Mouse (Mus musculus): ENCODE measurements around the gene Cd3d.
"Not testable (repeated sequence)": the region's sequence is repeated elsewhere in the genome, so short reads cannot be mapped to it uniquely, and the experiment has no call there.

Cd3d gene

DNA sequence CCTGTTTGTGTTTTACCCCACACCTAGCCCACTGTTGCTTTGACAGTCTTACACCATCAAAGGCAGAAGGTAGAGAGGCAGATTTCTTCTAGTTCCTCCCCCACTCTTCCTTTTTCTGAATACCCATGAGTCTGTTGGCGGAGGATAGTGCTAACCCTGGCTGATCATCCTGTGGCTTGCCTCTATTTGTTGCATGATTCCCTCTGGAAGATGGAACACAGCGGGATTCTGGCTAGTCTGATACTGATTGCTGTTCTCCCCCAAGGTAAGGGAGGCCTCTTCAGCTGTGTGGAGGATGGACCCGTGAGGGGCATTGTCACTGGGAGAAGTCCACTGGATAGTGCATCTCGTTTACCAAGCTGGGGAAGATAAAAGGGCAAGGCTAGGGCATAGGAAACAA lies at the start of gene Cd3d:
TSS of gene Cd3d (plus strand) at position 111 of the 400 bp plus-strand sequence.
- no peak for DNase-seq (ENCODE audit: low read depth, low spot score)

DNA sequence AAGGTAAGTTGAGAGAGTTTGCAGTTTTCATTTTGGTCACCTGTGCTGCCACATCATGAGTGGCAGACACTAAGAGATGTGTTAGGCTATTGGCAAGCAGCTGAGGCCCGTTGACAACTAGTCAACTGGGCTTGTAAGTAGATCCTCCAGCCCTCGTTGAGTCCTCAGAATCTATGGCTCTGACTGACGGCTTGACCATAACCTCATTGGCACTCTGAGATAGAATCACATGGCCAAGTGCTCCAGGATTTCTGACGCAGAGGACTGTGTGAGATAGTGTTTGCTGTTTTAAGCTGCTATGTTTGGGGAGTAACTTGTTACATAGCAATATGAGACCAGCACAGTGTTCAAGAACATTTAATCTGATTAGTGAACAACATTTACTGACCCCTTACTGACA lies 39.8 kb upstream of the Cd3d start:
- DNase-seq (ENCODE audit: low read depth, low spot score), result no peak

DNA sequence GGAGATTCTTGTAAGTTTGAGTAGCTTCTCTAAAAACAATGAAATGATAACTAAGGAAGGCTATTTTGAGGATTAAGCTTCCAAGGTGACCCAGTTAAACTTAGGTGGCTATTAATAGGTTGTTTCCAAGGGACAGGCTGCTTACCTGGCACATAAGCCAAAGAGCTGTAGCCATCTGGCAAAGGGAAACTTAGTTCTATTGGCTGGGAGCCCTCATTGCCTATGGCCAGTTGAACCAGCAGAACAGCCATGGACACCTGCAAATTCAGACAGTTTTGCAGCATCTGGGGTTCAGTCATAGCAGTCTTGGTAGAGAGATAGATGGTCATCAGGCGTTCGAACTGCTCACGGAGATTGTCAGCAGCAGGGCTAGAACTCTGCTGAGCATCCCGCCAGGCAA lies 39.2 kb upstream of the Cd3d start:
- DNase-seq (ENCODE audit: low read depth, low spot score), result peak; percentile 78

DNA sequence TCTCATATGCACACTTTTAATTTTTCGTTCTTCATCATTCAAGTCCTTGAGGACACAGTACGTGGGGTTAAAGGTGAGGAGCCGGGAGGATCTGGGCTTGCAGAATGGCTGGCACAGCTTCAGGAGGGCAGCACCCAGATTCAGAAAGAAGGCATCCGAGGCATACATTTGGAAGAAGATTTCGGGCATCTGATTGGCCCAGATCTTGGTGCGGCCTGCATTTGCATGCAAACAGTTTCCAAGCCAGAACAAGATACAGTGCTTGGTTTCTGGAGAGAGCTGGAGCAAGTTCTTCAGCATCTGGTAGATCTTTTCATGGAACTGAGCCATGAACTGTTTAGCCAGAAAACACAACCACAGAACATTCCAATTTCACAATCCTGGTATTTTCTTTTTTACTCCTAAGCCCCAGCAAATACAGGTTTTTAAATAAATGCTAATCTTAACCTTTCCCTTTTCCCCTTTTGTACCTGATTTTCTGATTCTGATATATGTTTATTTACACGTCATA lies 35.3 kb upstream of the Cd3d start:
- no peak for DNase-seq (ENCODE audit: low read depth, low spot score)

DNA sequence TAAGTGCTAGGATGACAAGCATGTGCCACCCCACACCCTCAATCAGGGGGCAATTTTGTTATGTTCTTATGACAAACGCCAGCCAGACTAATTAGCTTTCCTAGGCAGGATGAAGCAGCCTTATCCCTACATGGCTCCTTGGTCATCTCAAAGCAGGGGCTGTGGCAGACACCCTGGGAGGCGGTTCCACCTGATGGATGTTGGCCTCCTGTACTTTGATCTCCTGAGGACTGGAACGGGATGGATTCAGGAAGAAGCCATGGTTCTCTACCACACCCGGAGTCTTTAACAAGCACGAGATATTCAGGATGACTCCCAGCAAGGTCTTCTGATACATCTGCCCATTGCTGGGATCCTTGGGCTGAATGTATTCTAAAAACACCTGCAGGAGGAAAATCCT lies 33.8 kb upstream of the Cd3d start:
- no peak for DNase-seq (ENCODE audit: low read depth, low spot score)

DNA sequence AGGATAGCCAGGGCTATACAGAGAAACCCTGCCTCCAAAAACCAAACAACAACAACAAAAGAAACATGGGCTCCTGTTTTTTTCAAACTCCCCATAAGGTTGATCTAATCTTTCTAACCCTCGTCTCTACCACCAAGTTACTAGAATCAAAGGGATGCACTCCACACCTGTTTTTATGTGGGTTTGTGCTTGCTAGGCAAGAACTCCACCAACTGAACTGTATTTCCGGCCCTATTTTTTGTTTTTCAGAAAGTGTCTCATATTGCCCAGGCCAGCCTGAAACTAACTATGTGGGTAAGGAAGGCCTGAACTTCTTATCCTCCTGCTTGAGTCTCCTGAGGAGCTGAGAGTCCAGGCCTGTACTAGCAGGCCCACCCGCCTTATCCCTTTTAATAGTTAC lies 27.2 kb upstream of the Cd3d start:
- DNase-seq (ENCODE audit: low read depth, low spot score), result no peak

DNA sequence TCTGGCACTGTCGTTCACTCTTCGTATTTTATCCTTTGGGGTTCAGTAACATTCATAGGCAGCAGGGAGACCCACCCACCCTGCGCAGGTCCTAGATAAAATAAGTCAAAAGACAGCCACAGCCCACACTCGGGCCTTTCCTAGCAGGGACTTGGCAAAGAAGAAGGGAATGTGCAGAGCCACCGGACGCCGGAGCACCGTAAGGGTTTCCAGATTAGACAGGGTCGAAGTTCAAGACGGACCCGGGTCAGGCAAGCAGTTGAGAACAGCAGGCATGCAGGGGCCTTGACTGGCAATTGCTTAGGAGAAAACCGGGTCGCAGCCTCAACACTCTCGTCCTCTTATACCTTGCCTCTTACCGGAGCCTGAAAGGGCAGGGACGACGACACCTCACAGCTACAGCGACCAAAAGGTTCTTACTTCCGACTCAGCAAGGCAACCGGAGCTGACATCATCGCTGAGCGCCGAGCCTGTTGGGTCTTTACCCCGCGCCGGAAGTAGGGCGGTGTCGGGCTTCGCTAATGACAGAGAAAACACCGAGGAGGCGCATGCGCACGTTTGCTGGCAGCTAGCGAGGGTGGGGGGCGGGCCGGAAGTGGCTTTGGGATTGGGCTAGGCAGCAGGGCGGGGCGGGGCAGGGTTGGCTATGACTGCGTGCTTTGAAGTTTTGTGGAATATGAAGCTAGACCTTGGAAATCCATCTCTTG lies 16.3 kb upstream of the Cd3d start, which contains the start of gene Ube4a:
TSS of gene Ube4a (minus strand) at position 475 of the 707 bp plus-strand sequence.
- DNase-seq (ENCODE audit: low read depth, low spot score), result peak; percentile 99

DNA sequence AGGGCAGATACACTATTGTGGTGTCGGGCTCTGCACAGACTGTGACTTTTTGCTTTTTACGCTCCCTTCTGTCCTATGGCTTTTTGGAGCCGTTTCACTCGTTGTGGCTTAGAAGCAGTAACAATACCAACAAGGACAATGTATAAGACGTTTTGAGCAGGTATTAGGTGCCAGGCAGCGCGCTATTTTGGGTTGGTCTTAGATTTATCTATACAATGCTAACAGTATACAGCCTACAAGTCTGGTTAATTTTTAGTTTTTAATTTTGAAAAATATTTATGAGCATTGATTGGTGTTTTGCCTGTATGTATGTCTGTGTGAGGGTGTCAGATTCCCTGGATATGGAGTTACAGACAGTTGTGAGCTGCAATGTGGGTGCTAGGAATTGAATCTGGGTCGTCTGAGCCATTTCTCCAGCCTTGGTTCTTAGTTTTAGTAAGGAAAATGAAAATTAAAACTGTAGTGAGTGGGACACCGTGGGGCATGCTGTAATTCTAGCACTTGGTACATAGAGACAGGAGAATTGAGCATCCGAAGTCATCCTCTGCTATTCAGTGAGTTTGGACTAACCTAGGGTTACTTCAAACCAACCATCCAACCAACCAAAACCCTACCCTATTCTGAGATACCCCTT lies 15.6 kb upstream of the Cd3d start:
- no peak for DNase-seq (ENCODE audit: low read depth, low spot score)

DNA sequence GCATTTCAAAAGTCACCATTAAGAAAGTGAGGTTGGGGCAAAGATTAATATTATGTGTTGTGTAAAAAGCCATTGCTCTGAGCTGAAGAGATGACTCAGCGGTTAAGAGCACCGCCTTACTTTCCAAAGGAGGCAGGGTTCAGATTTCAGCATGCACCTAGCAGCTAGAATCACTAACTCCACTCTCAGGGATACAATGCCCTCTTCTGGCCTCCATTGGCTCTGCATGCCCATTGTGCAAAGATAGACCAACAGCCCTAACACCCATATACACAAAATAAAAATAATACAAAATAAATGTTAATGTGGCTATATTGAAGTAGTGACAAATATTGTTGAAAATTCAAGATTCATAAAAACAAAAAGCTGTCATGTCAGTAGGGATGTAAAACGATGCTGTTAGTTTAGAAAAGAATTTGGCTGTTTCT lies 14.8 kb upstream of the Cd3d start:
- DNase-seq (ENCODE audit: low read depth, low spot score), result peak; percentile 43

DNA sequence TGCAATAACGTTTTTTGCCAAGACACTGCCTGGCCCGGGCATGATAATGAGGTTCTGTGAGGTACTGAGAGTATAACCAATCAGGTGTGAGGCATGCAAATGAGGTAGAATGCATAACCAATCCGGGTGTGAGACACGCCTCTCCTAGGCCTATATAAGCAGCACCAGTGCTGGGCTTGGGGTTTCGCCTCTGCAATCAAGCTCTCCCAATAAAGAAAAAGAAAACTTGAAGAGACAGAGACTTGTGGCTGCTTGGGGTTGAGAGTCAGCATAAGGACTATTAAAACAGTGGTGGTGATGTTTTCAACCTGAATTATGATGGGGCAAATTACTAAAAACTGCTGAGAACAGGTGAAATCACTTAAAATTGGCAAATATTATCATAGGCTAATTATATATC lies 13.8 kb upstream of the Cd3d start:
- not testable (repeated sequence) for DNase-seq (ENCODE audit: low read depth, low spot score)

DNA sequence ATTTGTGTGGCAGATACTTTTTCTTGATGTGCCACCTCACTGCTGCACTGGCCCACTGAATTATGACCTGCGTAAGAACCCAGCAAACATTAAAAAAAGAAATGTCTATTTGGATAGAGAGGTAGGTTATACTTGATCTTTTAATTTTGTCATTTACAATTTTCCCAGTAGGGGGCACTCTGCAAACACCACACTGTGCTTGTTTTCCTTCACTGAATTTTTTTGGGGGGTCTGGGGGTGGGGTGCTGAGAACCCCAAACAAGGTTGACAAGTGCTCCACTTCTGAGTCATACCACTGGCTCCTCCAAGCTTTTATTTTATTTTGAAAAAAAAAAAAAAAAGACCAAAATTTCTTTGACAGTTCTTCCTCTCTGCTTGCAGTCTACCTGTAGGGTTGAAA lies 12.1 kb upstream of the Cd3d start:
- DNase-seq (ENCODE audit: low read depth, low spot score), result no peak

DNA sequence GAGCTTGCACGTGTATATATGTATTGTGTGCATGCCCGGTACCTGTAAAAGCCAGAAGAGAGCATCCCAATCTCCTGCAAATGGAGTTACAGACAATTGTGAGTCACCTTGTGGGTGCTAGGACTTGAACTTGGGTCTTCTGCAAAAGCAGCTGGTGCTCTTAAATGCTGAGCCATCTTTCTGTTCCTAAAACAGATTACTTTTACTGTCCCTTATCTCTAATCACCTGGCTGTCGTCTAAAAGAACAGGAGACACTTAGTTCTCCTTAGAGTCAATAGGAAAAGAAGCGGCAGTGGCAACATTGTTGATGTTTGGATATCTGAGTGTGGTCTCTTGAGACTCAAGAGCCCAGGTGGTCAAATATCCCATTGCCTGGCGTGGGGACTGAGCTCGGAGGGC lies 3.8 kb upstream of the Cd3d start:
- no peak for DNase-seq (ENCODE audit: low read depth, low spot score)

DNA sequence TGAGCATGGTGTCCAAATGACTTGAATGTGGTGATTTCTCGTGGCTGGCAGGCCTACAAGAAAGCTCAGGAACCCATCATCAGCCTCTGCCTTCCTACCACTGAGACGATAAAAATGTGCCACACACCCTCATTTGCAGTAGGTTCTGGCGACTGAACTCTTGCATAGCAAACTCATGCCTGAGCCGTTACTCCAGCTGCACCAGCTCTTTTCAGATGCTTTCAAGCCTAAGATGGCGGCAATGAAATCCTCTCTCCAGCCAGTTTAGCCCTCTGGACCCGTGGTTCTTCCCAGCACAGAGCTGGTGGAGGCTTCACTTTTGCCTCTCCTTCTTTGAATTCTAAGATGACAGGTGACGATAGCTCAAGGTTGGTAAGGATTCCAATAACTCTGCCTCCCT lies 1.8 kb upstream of the Cd3d start:
- no peak for DNase-seq (ENCODE audit: low read depth, low spot score)

DNA sequence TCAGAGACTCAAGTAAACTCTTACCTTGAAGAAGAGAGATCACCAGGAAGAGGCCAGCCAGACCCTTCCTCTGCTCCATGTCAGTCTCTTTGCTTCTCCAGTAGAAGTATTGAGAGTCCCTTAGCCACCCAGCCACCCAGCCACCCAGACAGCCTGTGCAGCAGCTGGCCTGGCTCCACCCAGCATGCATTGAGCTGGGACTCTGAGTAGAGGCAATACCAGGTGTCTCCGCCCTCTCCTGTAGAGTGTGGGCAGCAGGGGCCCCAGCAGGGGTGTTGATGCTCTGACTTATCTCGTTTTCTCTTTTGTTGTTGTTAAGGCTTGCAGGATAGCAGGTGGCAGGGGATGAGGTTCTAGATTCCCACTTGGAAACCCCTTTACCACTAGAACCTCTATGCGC lies 1.3 kb upstream of the Cd3d start, which contains the start of gene Cd3g:
TSS of gene Cd3g (minus strand) at position 190 of the 400 bp plus-strand sequence.
- DNase-seq (ENCODE audit: low read depth, low spot score), result no peak

DNA sequence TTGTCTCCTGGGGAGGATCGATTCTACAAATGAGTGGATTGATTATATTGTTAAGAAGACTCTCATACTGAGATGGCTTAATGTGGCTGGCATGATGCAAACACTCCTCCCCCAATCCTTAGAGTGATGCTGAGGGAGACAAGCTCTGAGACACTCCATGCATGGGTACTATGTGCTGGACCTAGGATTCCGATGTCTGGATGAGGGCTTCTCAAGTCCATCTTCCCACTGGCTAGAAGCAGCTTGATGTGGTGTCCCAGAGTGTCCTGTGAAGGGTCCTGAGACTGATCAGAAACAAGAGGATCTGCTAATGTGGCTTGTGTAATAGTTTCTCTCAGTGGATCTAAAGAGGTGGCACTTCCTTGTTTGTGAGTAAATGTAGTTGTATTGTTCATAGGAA lies 482 bp upstream of the Cd3d start:
- DNase-seq (ENCODE audit: low read depth, low spot score), result no peak

DNA sequence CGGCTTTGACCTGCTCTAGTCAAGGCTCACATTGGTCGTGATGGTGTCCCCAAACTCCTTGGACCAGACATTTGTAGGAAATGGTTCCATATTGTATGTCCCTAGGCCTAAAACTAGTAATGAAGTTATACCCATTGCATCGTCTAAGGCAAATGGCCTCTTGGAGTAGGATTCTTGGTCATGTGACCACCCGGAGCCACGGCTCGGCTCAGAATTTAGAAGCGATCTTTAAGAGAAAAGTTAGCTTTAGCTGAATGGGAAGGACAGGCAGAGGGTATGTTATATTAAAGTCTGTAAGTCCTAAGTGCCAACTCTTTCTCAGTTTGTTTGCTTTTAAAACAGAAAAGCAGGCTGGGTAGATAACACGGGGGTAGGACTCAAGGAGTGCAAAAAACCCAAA lies 495 bp downstream of the Cd3d start:
- DNase-seq (ENCODE audit: low read depth, low spot score), result no peak

DNA sequence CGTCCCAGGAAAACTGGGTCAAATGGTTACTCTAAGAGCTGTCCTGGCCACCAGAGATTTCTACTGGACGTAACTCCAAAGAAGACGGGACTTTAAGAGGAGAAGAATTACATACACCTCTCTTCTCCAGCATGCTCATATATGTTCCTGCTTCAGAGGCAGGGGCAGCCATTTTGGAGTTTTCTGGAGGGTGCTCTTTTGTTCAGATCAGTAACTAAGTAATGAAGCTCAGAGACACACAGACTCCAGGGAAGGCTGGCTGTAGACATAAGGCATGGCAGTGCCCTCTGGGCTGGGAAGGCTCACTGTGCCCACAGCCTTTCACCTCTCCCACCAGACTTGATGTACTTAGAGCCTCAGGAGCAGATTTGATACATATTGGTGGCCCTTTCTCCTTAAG lies 945 bp downstream of the Cd3d start:
- no peak for DNase-seq (ENCODE audit: low read depth, low spot score)

DNA sequence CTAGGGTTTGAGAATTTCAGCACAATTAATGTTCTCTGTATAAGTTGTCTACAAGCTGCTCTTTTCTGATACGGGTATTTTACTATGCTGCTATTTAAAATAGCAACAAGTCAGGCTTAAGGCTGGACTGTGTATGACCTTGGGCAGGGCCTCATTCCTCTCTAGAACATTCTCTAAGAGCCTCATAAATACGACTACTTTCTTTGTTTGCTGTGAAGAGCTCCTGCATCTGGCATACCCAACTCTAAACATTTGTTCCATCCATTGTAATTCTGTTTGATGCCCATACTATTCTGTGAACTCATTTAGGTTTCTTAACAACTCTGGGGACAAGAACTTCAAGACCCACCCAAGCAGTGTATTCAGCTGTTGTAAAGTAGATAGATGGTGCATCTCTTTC lies 1.4 kb downstream of the Cd3d start:
- no peak for DNase-seq (ENCODE audit: low read depth, low spot score)

DNA sequence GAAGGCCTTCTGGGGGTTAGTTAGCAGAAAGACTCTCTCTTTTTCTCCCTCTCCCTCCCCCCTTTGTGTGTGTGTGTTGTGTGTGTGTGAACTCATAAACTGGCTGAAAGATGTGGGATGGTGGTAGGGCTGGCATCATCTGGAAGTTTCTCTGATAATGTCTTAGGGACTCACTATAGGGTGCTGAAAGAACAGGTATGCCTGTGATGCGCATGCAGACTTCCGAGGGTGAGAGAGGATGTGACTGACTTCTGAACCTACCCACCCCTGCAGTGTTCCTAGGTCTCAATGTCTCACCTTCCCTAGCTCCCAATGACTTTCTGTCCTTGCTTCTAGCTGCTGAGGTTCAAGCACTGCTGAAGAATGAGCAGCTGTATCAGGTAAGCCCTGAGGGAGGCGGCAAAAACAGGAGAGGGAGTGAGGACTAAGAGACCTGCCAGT lies 4.2 kb downstream of the Cd3d start:
- DNase-seq (ENCODE audit: low read depth, low spot score), result no peak

DNA sequence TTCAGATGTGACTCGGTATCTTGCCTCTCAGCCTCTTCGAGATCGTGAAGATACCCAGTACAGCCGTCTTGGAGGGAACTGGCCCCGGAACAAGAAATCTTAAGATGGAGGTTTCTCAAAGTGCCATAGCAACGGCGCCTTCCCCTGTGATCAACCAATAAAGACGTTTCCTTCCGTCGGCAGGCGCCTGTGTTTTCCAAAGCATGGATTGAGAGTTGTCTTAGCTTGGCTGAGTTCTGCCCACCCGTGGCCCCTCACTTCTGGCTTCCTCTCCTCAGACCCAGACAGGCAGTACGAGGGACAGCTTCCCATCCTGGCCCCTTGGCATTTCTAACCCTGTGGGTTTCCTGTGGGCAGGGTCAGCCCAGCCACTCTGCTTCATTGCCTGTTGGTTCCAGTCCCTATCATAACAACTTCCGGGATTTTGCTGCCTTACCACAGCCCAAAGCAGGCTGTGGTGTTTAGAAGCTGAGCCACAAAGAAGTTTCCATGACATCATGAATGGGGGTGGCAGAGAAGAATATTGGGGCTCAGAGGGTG lies 4.7 kb downstream of the Cd3d start:
- DNase-seq (ENCODE audit: low read depth, low spot score), result no peak

DNA sequence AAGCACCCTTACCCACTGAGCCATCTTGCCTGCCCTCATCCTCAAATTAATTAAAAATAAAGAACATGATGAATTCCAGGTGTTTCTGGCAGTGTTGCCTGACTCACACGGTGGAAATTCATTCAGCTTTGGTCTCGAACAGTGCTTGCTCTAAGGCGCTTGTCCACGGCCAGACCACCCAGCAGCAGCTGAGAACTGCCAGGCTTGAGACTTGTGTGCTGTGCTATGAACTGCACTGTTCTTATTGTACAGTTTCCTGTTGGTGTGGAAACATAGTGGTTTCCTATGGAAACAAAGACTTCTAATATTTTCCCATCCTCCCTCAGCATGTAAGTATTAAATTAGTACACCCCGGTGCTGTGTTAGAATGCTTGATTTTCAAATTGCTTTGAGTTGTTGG lies 5.4 kb downstream of the Cd3d start:
- DNase-seq (ENCODE audit: low read depth, low spot score), result no peak

DNA sequence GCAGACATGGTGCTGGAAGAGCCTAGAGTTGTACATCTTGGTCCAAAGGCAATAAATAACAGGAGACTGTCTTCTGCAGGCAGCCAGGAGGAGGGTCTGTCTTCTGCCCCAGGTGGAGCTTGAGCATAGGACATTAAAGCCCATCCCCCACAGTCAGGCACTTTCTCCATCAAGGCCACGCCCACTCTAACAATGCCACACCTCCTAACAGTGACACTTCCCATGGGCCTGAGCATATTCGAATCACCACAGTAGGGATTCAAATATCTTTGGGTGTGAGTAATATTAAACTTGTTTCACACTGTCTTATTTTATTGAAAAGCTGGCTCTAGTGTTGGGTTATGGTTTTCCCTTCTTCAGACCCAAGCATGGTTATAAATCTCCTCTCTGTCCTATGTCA lies 10.2 kb downstream of the Cd3d start:
- no peak for DNase-seq (ENCODE audit: low read depth, low spot score)

DNA sequence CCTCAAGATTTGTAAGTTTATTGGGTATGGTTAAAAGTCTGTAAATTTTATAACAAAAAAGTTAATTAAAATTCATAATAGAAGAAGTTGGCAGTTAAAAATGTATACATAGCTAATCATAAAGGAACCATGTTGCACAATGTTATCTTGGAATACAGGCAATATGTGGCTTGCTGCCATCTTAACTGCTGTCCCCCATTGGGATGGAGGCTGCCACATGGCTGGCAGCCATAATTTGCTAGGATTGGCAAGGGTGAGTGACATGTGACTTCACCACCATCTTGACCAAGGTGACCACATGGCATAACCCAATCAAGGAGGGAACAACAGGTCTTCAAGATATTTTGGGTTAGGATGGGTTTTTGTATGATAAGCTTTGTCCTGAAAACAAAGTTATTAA lies 10.7 kb downstream of the Cd3d start:
- DNase-seq (ENCODE audit: low read depth, low spot score), result no peak
